Mouse (Mus musculus): ENCODE measurements at regions not wholly inside any gene's neighbourhood (a gene's known extent, or its start where the extent isn't known, plus 50 kb on each side); places are given as distances from the start of the nearest gene placed in this dataset.

GRCm38 (mm10) chr16:70175140-70175539, 138.6 kb upstream of the Gbe1 start:
- no peak for TF ChIP-seq CTCF (IDR thresholded peaks at IDR 0.05; ENCODE audit: low read depth)
- TF ChIP-seq EP300 (IDR thresholded peaks at IDR 0.05; ENCODE audit: low read depth) = no peak
